Mouse (Mus musculus): ENCODE data around the gene Aire.

Gene Aire

DNA sequence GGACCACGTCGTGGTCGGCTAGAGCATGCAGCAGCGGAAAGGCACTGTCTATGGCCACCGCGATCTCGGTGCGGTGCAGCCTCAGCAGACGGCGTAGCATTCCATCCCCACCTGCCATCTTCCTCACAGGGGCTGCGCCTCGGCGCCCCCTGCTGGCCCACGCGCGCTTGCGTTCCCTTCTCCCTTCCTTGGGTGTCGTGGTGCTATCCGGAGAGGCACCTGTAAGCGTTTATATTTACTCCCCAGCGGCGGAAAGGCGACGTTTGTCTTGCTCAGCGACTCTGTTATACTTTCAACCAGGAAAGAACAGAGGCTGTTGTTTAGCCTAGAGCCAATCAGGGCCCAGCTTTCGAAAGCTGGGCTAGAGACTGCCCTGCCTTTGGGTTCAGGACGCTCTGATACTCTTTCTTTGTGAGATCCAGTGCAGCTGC, at the start of gene Aire:
Gene Aire (minus strand): TSS at position 205 of the 431 bp plus-strand sequence.
- DNase-seq (ENCODE audit: low read depth, low spot score): peak; percentile 59

- peak; percentile 95 for DNase-seq (ENCODE audit: low read depth, low spot score)
Observed at GRCm38 (mm10) chr10:78092725-78093029, 49.3 kb upstream of the Aire start.

GRCm38 (mm10) chr10:78091865-78092724, 48.7 kb upstream of the Aire start:
- DNase-seq (ENCODE audit: low read depth, low spot score): peak; percentile 84

- DNase-seq (ENCODE audit: low read depth, low spot score): peak; percentile 70
Observed at GRCm38 (mm10) chr10:78090706-78091491, 47.5 kb upstream of the Aire start.

DNA sequence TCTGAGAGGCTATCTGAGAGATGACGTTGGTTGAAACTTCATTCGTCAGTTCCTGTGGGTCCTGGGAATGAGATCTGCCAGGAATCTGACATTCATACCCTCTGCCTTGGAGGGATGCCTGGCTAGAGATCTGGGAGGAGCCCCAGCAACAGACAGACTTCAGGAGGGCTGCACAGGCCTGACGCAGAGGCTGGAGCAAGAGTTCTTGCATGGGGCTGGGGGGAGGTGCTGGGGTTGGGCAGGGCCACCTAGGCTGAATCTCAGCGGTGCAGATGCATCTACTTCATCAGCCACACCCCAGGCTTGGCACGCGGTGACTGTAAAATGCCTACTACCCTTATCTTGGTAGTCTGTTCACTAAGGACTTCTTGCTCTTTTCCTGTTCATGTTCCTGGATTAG, 46.8 kb upstream of the Aire start:
- DNase-seq (ENCODE audit: low read depth, low spot score): peak; percentile 73

DNA sequence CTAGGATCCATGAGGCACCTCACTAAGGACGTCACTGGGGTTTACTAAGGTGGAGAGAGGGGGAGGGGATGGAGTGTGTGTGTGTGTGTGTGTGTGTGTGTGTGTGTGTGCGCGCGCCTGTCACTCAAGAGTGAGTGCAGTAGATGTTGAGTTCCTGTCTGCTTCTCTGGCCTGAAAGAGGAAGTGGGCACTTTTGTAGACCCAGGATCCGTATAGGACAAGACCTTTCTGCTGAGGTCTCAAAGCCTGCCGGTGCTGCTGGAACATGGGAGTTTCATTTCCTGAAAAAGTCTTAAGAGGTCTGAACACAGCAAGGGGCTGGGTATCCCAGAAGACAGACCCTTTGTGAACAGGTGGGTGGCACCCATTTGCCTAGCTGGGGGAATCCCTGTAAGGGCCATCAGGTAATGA, 43.7 kb upstream of the Aire start:
- peak; percentile 94 for DNase-seq (ENCODE audit: low read depth, low spot score)

- peak; percentile 91 for DNase-seq (ENCODE audit: low read depth, low spot score)
Observed at GRCm38 (mm10) chr10:78086444-78087061, 43.1 kb upstream of the Aire start.

DNA sequence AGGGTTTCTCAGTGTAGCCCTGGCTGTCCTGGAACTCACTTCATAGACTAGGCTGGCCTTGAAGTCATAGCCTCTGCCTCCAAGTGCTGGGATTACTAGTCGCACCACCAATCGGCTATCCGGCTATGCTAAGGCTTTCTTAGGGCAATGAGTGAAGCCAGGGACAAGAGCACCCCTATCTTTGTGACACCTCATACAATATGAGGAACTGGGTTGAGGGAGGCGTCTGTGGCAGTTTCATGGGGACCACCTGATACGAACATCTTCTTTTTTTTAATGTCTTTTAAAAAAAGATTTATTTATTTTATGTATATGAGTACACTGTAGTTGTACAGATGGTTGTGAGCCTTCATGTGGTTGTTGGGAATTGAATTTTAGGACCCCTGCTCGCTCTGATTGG, 42.3 kb upstream of the Aire start:
- peak; percentile 69 for DNase-seq (ENCODE audit: low read depth, low spot score)

DNA sequence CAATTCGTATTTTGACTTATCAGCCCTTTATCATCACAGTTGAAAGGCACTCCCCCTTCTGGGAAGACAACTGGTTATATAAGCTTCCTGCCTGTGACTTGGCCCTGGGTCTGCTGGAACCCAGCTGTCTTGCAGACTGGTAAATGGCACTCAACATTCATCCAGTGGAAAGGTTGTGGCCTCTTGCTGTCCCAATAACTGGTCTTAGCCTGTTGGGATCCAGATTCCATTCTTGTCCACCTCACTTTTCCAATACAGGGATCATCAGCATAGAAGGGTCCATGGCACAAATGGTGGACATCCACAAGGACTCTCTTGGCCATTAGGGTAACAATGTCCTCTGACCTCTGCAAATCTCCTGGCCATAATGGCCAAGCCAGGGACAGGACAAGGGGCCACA, 40.7 kb upstream of the Aire start:
- DNase-seq (ENCODE audit: low read depth, low spot score): no peak

- DNase-seq (ENCODE audit: low read depth, low spot score): no peak
Observed at GRCm38 (mm10) chr10:78079955-78080591, 36.7 kb upstream of the Aire start.

- no peak for DNase-seq (ENCODE audit: low read depth, low spot score)
Observed at GRCm38 (mm10) chr10:78078276-78078675, 34.9 kb upstream of the Aire start.

DNA sequence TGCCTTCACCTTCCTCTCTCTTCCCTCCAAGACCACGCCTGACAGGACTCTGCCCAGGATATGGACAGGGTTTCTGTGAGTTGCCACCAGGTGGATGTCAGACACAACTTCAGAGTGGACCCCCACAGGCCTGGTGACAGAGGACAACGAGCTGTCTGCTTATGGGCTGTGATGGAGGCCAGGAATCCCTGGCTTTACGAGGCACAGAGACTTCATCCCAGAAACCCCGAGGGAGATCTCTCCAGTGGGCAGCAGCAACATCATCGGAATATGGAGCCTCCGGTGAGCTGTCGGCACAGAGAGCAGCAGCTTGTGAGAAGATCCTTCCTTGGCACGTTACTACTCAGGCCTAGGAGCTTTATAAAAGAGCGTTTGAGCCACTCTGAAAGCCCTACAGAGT, 34.5 kb upstream of the Aire start:
- no peak for DNase-seq (ENCODE audit: low read depth, low spot score)

DNA sequence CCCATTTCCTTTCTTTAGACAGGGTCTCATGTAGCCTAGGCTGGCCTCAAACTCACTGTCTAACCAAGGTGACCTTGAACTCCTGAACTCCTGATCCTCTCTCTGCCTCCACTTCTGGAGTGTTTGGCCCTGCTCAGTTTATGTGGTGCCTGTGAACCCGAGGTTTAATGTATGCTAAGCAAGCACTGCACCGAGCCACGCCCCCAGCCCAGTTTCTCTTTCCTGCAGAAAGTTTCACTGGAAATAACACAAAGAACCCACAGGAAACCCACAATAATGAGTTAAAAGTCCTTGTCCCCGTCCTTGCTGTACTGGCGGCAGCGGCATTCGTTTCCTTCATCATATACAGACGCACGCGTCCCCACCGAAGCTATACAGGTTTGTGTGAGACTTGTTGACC, 31.6 kb upstream of the Aire start:
- no peak for DNase-seq (ENCODE audit: low read depth, low spot score)

DNA sequence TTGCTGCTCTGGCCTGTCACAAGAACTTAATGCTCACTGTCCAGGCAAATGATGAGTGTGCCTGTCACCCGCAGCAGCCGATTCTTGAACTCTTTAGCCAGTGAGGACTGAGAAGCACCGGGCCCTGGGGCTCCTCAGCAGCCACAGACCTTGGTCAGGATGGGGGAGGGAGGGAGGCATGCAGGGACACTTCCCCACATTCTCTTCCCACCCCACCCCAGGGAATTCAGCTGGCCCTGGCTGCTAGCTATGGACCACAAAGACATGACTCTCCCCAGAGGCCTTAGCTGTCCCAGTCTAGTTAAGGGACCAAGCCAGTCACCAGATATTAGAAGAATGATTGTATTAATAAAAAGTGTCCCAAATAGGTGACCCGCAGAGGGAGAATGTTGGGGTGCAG, 30.7 kb upstream of the Aire start:
- DNase-seq (ENCODE audit: low read depth, low spot score): no peak

- peak; percentile 87 for DNase-seq (ENCODE audit: low read depth, low spot score)
Observed at GRCm38 (mm10) chr10:78069101-78070011, 25.9 kb upstream of the Aire start, which contains the start of gene Icosl. Icosl (plus strand) TSS chr10:78069302.

- DNase-seq (ENCODE audit: low read depth, low spot score): no peak
Observed at GRCm38 (mm10) chr10:78068541-78068940, 25.1 kb upstream of the Aire start.

GRCm38 (mm10) chr10:78067226-78067625, 23.8 kb upstream of the Aire start:
- peak; percentile 75 for DNase-seq (ENCODE audit: low read depth, low spot score)

GRCm38 (mm10) chr10:78063122-78063521, 19.7 kb upstream of the Aire start:
- peak; percentile 65 for DNase-seq (ENCODE audit: low read depth, low spot score)

- no peak for DNase-seq (ENCODE audit: low read depth, low spot score)
Observed at GRCm38 (mm10) chr10:78057056-78057455, 13.6 kb upstream of the Aire start.

GRCm38 (mm10) chr10:78054633-78055565, 11.5 kb upstream of the Aire start:
- no peak for DNase-seq (ENCODE audit: low read depth, low spot score)

All from A20 (cell line).